ENCODE assay signal across 28 mouse cellular contexts in the genomic region with DNA sequence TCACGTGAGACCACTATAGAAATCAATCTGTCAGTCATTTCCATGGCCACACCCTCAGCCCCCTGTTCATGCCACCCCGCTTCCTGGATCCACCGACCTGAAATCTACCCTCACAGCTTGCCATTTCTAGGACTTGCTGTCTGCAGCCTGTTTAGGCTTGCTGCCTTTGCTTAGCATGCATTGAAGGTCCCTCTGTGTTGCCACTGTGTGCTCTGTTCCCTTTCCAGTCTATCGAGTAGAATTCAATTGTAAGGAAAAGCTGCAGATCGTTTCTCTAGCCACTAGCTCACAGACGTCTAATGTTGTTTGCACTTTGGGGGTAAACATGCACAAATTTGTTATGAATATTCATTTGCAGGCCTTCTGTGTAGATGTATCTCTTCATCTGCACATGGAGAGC.
DNase-seq lines count a peak whose midpoint lies in the region; ATAC-seq and TF ChIP-seq lines count a peak whose summit lies in the region.
"Had no signal": no experiment of that assay in that cellular context is flagged by ENCODE, and none has a peak within 500 bp of the region (broad histone marks: within the 10 kb centered on the region; RNA-seq: fewer than 3 reads in every experiment).

No protein-coding gene starts in this region.

- no peaks in the 10 kb centered on the region for H3K27me3 ChIP-seq in forebrain, embryonic 15.5 days
- H3K27me3 ChIP-seq in forebrain, embryonic 12.5 days: no peaks in the 10 kb centered on the region
- H3K27me3 ChIP-seq in hindbrain, embryonic 13.5 days: no peaks in the 10 kb centered on the region
- no peaks in the 10 kb centered on the region for H3K27me3 ChIP-seq in hindbrain, postnatal 0 days (ENCODE audit: insufficient read depth, low read length)
- no peaks in the 10 kb centered on the region for H3K27me3 ChIP-seq in forebrain, embryonic 16.5 days (replicated peaks; ENCODE audit: control insufficient read depth, insufficient read depth, low read length)
- H3K27me3 ChIP-seq: embryonic facial prominence, embryonic 13.5 days had no signal

- H3K9me3 ChIP-seq in forebrain, embryonic 15.5 days: no peaks in the 10 kb centered on the region
- H3K9me3 ChIP-seq in forebrain, embryonic 12.5 days: no peaks in the 10 kb centered on the region
- H3K9me3 ChIP-seq in hindbrain, embryonic 13.5 days: no peaks in the 10 kb centered on the region
- no peaks in the 10 kb centered on the region for H3K9me3 ChIP-seq in hindbrain, postnatal 0 days (ENCODE audit: low read length)
- H3K9me3 ChIP-seq in forebrain, embryonic 16.5 days (ENCODE audit: control insufficient read depth, low read length): no peaks in the 10 kb centered on the region
- H3K9me3 ChIP-seq: embryonic facial prominence, embryonic 10.5 days; embryonic facial prominence, embryonic 13.5 days; hindbrain, embryonic 10.5 days had no signal

- H3K4me3 ChIP-seq in forebrain, embryonic 15.5 days: no peak overlapping the region
- no peak overlapping the region for H3K4me3 ChIP-seq in forebrain, embryonic 12.5 days (replicated peaks)
- no peak overlapping the region for H3K4me3 ChIP-seq in hindbrain, embryonic 13.5 days
- no peak overlapping the region for H3K4me3 ChIP-seq in hindbrain, postnatal 0 days (ENCODE audit: low read length)
- H3K4me3 ChIP-seq in forebrain, embryonic 16.5 days (replicated peaks; ENCODE audit: low read length): no peak overlapping the region
- H3K4me3 ChIP-seq: embryonic facial prominence, embryonic 10.5 days; embryonic facial prominence, embryonic 13.5 days; erythroblast, embryonic 14.5 days; hindbrain, embryonic 10.5 days had no signal

- peak overlapping the region; percentile 68 for H3K27ac ChIP-seq in forebrain, embryonic 15.5 days (replicated peaks)
- H3K27ac ChIP-seq in forebrain, embryonic 12.5 days: no peak overlapping the region
- peak overlapping the region; percentile 35 for H3K27ac ChIP-seq in hindbrain, embryonic 13.5 days
- no peak overlapping the region for H3K27ac ChIP-seq in hindbrain, postnatal 0 days
- no peak overlapping the region for H3K27ac ChIP-seq in forebrain, embryonic 16.5 days (ENCODE audit: low read length)
- H3K27ac ChIP-seq: embryonic facial prominence, embryonic 10.5 days; embryonic facial prominence, embryonic 13.5 days; hindbrain, embryonic 10.5 days had no signal

- ATAC-seq in forebrain, embryonic 15.5 days (replicated peaks): 0 out of 2 replicates have a peak, but pooled peaks have one; percentile 18
- ATAC-seq in forebrain, embryonic 12.5 days (ENCODE audit: low FRiP score): no peak
- no peak for ATAC-seq in hindbrain, embryonic 13.5 days (ENCODE audit: low FRiP score)
- no peak for ATAC-seq in hindbrain, postnatal 0 days
- peak; percentile 51 for ATAC-seq in forebrain, embryonic 16.5 days
- ATAC-seq: CD4-positive, CD25-positive, alpha-beta regulatory T cell, adult 4 months; hindbrain, embryonic 16.5 days; inflammation-experienced regulatory T-cells, adult 6 months; intestine, embryonic 16.5 days had no signal

- no peak for TF ChIP-seq POLR2A in brain, embryonic 14.5 days (IDR thresholded peaks at IDR 0.05; ENCODE audit: borderline replicate concordance, extremely low read depth, insufficient read depth, insufficient read length, poor library complexity, severe bottlenecking)

- 52% methylated on average over 6 of the region's 6 CpGs for WGBS in forebrain, embryonic 15.5 days
- 78% methylated on average over 6 of the region's 6 CpGs for WGBS in forebrain, embryonic 12.5 days
- WGBS in hindbrain, embryonic 13.5 days: 69% methylated on average over 6 of the region's 6 CpGs
- WGBS in hindbrain, postnatal 0 days: 64% methylated on average over 6 of the region's 6 CpGs
- WGBS in forebrain, embryonic 16.5 days: 42% methylated on average over 6 of the region's 6 CpGs

- 0 out of 2 replicates have a peak, but pooled peaks cover 5% of the 10 kb centered on the region for H3K36me3 ChIP-seq in forebrain, embryonic 15.5 days
- no peaks in the 10 kb centered on the region for H3K36me3 ChIP-seq in forebrain, embryonic 12.5 days (replicated peaks)
- H3K36me3 ChIP-seq in hindbrain, embryonic 13.5 days: 0 out of 2 replicates have a peak, but pooled peaks cover 4% of the 10 kb centered on the region
- no peaks in the 10 kb centered on the region for H3K36me3 ChIP-seq in hindbrain, postnatal 0 days (ENCODE audit: insufficient read depth, low read length)
- no peaks in the 10 kb centered on the region for H3K36me3 ChIP-seq in forebrain, embryonic 16.5 days (ENCODE audit: control insufficient read depth, insufficient read depth)
- H3K36me3 ChIP-seq: embryonic facial prominence, embryonic 10.5 days; embryonic facial prominence, embryonic 13.5 days; hindbrain, embryonic 10.5 days had no signal

- no peak for TF ChIP-seq CTCF in hindbrain, postnatal 0 days (IDR thresholded peaks at IDR 0.05; ENCODE audit: low read depth)
- no peak for TF ChIP-seq CTCF in brain, embryonic 14.5 days (IDR thresholded peaks at IDR 0.05; ENCODE audit: borderline replicate concordance, extremely low read depth, insufficient read depth, insufficient read length)

- peaks cover 37% of the 10 kb centered on the region for H3K4me1 ChIP-seq in forebrain, embryonic 15.5 days
- peaks cover 7% of the 10 kb centered on the region; the same call in 1 of the 2 replicates for H3K4me1 ChIP-seq in forebrain, embryonic 12.5 days
- H3K4me1 ChIP-seq in hindbrain, embryonic 13.5 days (replicated peaks): peaks cover 22% of the 10 kb centered on the region
- peaks cover 9% of the 10 kb centered on the region for H3K4me1 ChIP-seq in hindbrain, postnatal 0 days (ENCODE audit: insufficient read depth, low read length)
- peaks cover 27% of the 10 kb centered on the region for H3K4me1 ChIP-seq in forebrain, embryonic 16.5 days (replicated peaks; ENCODE audit: control insufficient read depth, insufficient read depth, low read length)

- no peak overlapping the region for H3K9ac ChIP-seq in forebrain, embryonic 15.5 days (replicated peaks)
- H3K9ac ChIP-seq in forebrain, embryonic 12.5 days: no peak overlapping the region
- no peak overlapping the region for H3K9ac ChIP-seq in hindbrain, embryonic 13.5 days
- no peak overlapping the region for H3K9ac ChIP-seq in hindbrain, postnatal 0 days (replicated peaks; ENCODE audit: low read length)
- no peak overlapping the region for H3K9ac ChIP-seq in forebrain, embryonic 16.5 days (replicated peaks; ENCODE audit: low read depth, low read length)
- H3K9ac ChIP-seq: embryonic facial prominence, embryonic 13.5 days had no signal

- no peak overlapping the region for H3K4me2 ChIP-seq in forebrain, embryonic 15.5 days (replicated peaks)
- no peak overlapping the region for H3K4me2 ChIP-seq in forebrain, embryonic 12.5 days
- no peak overlapping the region for H3K4me2 ChIP-seq in hindbrain, embryonic 13.5 days
- H3K4me2 ChIP-seq in hindbrain, postnatal 0 days (ENCODE audit: low read depth, low read length): no peak overlapping the region
- H3K4me2 ChIP-seq in forebrain, embryonic 16.5 days (ENCODE audit: low read length): no peak overlapping the region
- H3K4me2 ChIP-seq: embryonic facial prominence, embryonic 13.5 days; heart, embryonic 11.5 days had no signal

- DNase-seq in hindbrain, postnatal 0 days (ENCODE audit: low spot score): no peak
- DNase-seq in brain, embryonic 14.5 days (ENCODE audit: low read depth): peak; percentile 47
- DNase-seq in left cerebral cortex, adult 18-20 months (ENCODE audit: low spot score in 2 of 2): no peak
- DNase-seq: adrenal gland, adult 2 months; adrenal gland, postnatal 14 days; cerebellum, adult 11-12 months; cerebellum, adult 8-10 months; cerebellum, postnatal 10 days; cerebellum, postnatal 36 days; embryo, embryonic 11 days; gastrocnemius, postnatal 10 days; gastrocnemius, postnatal 36 days; heart, postnatal 36 days; kidney, adult 18-20 months; kidney, adult 9 months had no signal

Comparison
In these comparisons a context has a peak if more than half of its experiments do, and no peak if none do; other contexts are left out.
1. ATAC-seq: peak in forebrain, embryonic 15.5 days (single experiment) and forebrain, embryonic 16.5 days (single experiment); none in forebrain, embryonic 12.5 days (single experiment), hindbrain, embryonic 13.5 days (single experiment) and hindbrain, postnatal 0 days (single experiment).
2. H3K27ac ChIP-seq: peak in forebrain, embryonic 15.5 days (single experiment) and hindbrain, embryonic 13.5 days (single experiment); none in forebrain, embryonic 12.5 days (single experiment), hindbrain, postnatal 0 days (single experiment) and forebrain, embryonic 16.5 days (single experiment).